Mouse (Mus musculus): ENCODE measurements around the gene Gal3st2c.

GRCm38 (mm10) chr1:94011643-94012042 lies 21.3 kb downstream of the Gal3st2c start:
- no peak for TF ChIP-seq POLR2A (IDR thresholded peaks at IDR 0.05; ENCODE audit: low read depth, low read length)
- no peak for TF ChIP-seq CTCF (IDR thresholded peaks at IDR 0.05; ENCODE audit: extremely low read depth, insufficient read depth, insufficient read length, insufficient replicate concordance)

Measured in spleen, adult 2 months (tissue).